Mouse (Mus musculus): ENCODE measurements around the gene Actrt3.
"Not testable (repeated sequence)": the region's sequence is repeated elsewhere in the genome, so short reads cannot be mapped to it uniquely, and the experiment has no call there.

Gene Actrt3

DNA sequence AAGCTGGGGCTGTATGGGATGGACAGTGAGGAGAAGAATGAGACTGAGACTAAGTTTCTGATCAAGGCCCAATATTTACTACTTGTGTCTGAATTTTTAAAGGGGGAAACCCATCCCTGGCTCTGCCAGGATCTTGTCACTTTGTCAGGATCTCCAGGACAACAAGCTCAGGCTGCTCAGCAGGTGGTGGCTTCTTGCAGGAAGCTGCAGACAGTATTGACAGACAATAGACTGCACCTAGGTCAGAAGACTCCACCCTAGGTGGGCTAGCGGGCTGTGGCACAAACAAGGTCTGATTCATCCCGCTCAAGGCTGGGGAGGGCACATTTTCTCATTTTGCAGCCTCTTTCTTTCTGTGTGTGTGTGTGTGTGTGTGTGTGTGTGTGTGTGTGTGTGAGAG, 26.2 kb downstream of the Actrt3 start:
- no peak for DNase-seq (ENCODE audit: low spot score in 2 of 2)

DNA sequence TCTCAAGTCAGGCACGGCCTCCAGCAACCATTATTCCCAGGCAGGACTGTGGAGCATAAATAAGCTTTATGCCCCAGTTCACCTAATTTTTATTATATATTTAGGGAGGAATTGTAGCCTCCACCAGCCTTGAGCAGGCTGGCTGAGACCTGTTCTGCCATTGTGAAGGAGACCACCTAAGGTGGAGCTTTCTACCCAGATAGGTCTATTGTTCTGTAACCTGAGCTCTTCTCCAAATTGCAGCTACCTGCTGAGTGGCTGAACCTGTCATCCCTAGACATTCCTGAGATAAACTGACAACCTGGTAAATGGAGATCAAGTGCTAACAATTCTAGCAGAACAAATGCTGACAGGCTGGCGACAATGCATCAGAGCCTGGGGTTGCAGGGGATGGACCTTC, 33.4 kb downstream of the Actrt3 start:
- not testable (repeated sequence) for DNase-seq (ENCODE audit: low spot score in 2 of 2)

DNA sequence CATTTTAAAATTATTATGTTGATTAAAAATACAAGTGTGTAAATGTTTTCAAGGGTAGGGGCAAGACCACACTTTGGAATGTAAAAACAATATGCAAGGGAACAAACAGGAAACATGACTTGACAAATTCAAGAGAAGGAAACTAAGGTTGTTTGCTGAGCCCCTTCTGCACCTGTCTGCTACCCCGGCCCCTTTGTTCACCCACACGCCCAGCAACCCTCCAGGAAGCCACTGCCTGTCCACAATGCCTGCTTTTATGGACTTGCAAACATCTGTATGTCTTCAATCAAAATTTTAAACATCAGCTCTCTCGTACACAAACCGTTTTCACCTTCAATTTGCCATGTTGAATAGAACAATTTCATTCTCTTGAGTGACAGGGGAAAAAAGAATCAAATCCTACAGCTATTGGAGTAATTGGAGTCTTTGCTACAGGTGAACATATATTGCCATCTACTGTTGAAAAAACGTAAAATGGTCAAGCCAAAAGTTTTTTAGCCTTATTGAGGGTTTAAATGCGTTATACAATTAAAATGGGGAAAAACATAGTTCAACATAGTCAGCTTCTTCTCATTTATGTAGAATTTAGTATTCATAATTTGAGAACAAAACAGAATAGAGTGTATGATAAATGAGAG, 38.9 kb downstream of the Actrt3 start:
- DNase-seq (ENCODE audit: low spot score in 2 of 2), result no peak

DNA sequence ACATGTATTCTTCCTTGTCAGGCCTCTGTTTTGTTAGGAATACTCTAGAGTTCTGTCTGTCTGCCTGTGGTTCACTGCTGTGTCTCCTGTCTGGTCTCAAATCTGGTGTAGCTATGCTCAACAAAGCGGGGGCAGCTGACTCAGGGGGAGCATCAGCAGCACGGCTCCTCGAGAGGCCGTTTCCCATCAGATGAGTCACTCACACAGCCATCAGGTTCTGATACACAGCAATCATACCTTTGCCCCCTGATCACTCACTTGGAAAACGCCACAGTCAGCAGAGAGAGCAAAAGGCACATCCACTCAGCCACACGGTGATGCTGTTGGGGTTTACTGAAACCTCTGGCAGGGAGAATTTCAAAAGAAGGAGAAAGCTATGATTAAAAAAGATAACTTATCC, 46.0 kb downstream of the Actrt3 start:
- no peak for DNase-seq (ENCODE audit: low spot score in 2 of 2)

DNA sequence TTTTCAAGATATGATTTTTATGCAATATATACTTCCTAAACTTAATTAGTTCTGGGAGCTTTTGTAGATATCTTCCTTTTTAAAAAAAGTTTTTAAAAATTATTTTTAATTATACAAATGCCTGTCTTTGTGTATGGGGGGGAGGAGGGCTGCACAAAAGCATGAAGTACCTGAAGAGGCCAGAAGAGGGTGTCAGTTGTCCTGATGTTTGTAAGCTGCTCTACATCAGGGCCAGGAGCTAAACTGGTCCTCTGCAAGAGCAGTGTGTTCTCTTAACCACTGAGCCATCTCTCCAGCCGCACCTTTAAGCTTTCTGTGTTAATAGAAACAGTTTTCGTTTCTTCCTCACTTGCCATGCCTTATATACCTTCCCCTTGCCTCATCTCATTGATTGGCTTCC, 49.5 kb downstream of the Actrt3 start:
- no peak for DNase-seq (ENCODE audit: low spot score in 2 of 2)

DNA sequence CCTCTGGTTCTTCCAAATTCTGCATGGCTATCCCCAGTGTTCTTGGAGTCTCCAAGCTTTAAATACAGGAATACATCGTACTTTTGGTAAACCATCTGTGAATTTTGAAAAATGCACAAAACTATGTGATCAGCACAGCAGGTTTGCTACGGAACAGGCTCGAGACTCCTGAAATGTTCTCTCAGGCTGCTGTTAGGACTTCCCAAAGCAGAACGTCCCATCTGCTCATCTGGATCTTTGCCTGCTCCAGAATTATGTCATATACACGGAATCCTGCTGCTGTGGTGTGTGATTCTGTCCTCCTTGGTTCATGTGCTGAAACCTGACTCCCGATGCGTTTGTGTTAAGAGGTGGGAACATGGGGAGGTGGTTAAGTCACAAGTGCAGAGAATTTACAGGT, 50.8 kb downstream of the Actrt3 start:
- DNase-seq (ENCODE audit: low spot score in 2 of 2), result peak; percentile 28 to 41

DNA sequence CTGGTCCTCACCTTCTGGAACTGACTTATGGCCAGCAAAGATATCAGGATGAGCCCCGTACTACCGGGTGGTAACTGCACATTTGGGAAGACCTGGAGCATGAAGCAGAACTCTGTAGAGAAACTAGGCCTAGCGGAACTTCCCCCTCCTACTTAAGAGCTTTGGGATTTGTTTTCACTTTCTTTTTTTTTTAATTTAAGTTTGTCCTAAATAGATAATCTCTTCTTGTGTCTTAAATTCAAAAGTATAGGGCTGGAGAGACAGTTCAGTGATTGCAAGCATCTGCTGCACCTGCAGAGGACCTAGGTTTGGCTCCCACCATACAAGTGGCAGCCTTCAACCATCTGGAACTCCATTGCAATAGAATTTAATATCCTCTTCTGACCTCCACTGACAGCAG, 51.8 kb downstream of the Actrt3 start, which contains the start of gene Mecom:
Mecom (minus strand) TSS at position 101 of the 400 bp plus-strand sequence.
- DNase-seq (ENCODE audit: low spot score in 2 of 2), result no peak

Data from heart, adult 9 months (tissue).